Mouse (Mus musculus): ENCODE data around the gene Gm21103.
"Not testable (repeated sequence)": the region's sequence is repeated elsewhere in the genome, so short reads cannot be mapped to it uniquely, and the experiment has no call there.

DNA sequence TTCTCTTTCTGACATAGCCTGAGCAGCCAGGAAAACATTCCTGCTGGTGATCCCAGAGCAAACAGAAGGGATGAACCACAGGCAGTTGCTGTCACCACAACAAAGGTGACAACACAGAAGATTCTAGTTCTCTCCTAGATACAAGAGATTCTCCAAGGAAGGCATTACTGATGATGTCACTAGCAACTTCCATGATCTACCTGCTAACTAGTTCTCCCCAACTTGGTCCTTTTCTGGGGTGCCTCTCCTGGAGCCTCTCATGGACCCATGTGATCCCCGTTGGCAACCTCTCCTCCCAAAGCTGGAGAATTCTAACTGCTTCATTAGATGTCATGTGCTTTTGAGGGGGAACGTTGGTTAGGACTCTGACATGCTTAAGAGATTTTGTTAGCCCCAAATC lies at the start of gene Gm21103:
- TF ChIP-seq POLR2A (IDR thresholded peaks at IDR 0.05; ENCODE audit: low read depth, low read length); CTCF (IDR thresholded peaks at IDR 0.05; ENCODE audit: extremely low read depth, insufficient read depth, insufficient read length, insufficient replicate concordance): not testable (repeated sequence)
